Mouse (Mus musculus) gastrocnemius, adult 8-10 months (tissue): ENCODE results near the gene Anxa7. TPM values are rescaled to one million over a fixed set of nuclear protein-coding genes. Genes with fewer than 3 reads are reported as not detected.

Experiments used
- DNase-seq, 2 experiments: peaks; one replicate each; pipeline ENCODE4 v3.0.0; 2022; ENCODE audit warnings: low spot score in 2 of 2
- total RNA-seq, 4 experiments: library from RNA; stranded (reverse); gene quantifications; 2 replicates each; pipeline ENCODE4 v1.2.4; 2022

The Anxa7 gene
- 10 to 100 TPM; 50.9 to 69.9 (median 56.2) TPM for total RNA-seq

GRCm38 (mm10) chr14:20479291-20480194 lies at the start of gene Anxa7:
TSS of gene Anxa7 (minus strand) at chr14:20480133.
- peak; percentile 67 to 73 for DNase-seq

GRCm38 (mm10) chr14:20529643-20530042 lies 49.7 kb upstream of the Anxa7 start:
- DNase-seq = no peak

DNA sequence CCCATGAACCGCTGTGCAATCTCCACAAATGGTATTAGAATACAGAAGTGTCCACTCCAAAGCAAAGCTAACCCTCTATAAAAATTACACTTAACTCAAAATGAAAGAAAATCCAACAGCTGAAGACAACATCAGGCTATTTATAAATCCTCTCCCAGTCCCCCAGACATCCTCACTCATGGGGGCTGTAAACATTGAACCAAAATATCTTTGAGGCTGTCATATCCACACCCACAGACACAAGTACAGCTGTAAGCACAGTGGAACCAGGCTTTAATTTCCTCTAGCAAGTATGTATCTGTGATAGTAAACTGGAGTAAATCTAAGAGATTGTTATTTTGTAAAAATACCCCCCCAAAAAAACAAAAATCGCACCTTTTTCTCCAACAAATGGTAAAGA lies 40.2 kb upstream of the Anxa7 start:
- DNase-seq = no peak

GRCm38 (mm10) chr14:20508424-20508823 lies 28.5 kb upstream of the Anxa7 start:
- no peak for DNase-seq

DNA sequence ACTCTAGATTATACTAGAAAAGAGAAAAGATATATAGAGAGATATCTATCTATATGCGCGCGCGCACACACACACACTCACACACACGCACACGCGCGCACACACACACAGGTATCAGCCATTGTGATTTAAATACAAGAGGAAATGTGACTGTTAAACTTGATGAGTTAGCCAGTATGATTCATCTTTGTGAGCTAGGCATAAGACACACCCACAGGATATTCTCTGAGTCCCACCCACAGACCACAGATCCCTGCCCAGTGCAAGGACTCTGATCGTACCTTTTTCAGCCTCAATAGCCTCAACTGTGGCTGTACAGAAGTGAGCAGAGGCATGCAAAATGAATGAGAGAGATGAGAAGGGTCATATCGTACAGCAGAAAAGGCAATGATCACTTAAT lies 23.0 kb upstream of the Anxa7 start:
- DNase-seq = no peak

GRCm38 (mm10) chr14:20499982-20500381 lies 20.0 kb upstream of the Anxa7 start:
- no peak for DNase-seq

DNA sequence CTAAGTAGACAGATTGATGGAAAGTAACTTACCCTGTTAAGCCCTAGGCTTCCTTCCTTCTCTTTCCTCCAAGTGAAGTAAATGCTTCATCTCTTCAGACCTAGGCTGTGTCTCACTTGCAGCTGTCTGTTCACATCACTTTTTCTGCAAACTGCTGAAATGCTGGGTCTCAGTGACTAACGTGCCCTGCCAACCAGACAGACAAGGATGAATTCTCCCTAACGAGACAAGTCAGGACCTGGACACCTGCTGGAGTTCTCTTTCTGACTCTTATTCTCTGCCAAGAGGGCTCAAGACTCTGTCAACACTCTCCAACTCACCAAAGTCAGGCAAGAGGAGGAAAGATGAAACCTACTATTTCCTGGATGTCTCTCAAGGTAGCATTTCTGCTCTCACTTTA lies 16.7 kb upstream of the Anxa7 start, which contains the start of gene Mss51:
TSS of gene Mss51 (minus strand) at position 299 of the 400 bp plus-strand sequence.
- peak in 1 of 2 experiments; percentile 32 for DNase-seq

DNA sequence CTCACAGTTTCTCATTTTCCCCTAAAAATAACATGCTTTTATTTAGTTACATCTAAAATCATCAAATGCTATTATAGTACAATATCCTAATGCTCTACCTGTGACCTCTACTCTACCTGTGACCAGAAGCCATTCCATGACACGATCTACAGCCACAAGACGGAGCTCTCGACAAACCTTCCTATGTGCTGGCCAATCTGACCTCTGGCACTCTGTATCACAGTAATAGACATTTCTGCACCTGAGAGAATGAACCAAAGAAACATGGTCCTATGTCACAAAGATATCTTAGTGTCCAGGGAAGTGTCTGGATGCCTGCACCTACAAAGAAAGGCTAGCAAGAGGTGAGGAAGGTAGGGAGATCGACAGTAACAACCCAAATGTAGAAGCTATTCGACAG lies 6.1 kb upstream of the Anxa7 start:
- DNase-seq = no peak

DNA sequence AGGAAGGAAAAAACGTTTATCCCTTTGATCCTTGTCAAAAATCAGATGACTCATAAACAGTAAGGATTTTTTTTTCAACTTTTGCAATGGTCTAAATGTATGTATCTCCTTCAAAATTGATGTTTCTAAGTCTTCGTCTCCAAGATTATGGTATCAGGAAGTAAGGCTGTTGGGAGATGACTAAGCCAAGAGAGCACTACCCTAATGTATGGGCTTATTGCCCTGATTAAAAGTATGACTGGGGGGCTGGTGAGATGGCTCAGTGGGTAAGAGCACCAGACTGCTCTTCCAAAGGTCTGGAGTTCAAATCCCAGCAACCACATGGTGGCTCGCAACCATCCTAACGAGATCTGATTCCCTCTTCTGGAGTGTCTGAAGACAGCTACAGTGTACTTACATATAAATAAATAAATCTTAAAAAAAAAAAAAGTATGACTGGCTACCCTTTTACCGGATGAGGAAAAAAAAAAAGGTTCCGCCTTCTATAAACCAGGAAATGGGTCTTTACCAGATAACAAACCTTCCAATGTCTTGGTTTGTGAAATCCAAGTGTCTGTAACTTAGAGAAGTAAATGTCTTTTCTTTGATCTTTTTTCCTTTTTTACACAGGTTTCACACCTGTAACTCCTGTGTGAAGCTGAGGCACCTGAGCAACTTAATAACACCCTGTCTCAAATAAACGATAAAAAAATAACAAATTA lies 2.3 kb upstream of the Anxa7 start:
- DNase-seq = no peak

- peak in 1 of 2 experiments; percentile 19 for DNase-seq
These were observed 1.3 kb upstream of the Anxa7 start for GRCm38 (mm10) chr14:20481211-20481610.

GRCm38 (mm10) chr14:20480195-20480579 lies 254 bp upstream of the Anxa7 start:
- DNase-seq = no peak

DNA sequence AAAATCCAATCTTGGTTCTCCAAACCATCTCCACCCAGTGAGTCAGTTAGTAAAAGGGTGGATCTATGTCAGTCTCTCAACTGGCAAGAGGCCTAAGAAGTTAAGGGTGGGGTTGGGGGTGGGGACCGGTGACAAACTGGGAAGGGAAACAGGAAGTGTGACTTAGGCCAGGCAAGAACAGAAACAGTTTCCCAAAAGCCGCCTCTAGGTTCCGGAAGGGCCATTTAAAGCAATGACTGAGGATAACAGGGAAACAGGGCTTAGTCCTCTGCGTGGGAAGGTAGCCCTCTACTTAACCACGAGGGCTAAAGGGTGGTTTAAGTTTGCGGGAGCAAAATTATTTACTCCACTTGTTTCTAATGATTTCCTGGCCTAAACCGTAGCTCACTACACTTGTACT lies 1.1 kb downstream of the Anxa7 start:
- peak in 1 of 2 experiments; percentile 20 for DNase-seq

GRCm38 (mm10) chr14:20478385-20478784 lies 1.5 kb downstream of the Anxa7 start:
- no peak for DNase-seq

DNA sequence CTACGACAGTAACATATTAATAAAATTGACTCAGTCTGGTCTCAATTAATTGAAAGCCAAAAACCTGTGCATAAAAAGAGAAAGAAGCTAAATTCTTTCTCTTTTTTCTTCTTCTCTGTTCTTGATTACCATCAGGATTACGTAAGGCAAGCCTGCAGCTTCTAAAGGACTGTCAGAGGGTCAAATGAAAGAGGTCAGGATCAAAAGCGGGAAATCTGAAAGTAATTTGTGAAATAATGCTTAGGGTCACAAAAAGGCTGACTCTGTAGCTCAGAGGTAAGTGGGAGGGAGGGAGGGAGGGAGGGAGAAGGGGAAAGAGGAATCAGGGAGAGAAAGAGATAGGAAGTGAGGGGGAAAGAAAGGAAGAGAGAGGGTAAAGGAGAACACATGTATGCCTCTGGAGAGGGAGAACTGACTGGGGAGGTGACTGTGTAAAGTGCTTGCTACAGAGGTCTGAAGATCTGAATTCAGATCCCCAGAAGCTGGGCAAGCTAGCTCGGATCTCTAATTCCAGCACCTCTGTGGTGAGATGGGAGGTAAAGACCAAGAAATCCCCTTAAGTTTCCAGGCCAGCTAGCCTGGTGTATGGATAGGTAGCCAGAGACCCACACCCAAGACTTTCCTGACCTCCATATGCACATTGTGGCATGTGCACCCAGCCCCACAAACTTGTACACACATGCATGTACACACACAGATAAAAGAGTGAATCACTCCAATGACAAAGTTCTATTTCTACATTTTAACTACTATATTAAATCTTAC lies 2.5 kb downstream of the Anxa7 start:
- no peak for DNase-seq

DNA sequence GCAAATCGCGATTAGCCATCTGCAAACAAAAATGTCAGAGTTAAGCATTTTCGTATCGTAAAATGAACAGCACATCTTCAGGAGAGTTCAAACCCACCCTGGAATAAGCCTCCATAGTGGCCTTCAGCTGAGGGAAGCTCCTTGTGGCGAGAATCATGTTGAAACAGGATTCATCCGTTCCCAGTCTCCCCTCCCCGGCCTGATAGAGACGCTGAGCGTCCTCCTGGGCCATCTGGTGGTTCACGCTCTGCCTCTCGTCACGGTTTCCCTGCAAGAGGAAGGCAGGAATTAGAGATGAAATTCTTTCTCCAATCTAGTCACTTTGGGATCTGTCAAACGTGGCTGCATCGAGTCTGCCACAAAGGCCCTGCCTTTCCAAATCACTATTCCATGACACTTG lies 19.7 kb downstream of the Anxa7 start:
- DNase-seq = no peak

- DNase-seq = no peak
These were observed 21.6 kb downstream of the Anxa7 start for GRCm38 (mm10) chr14:20458378-20458777.

GRCm38 (mm10) chr14:20452929-20453328 lies 27.0 kb downstream of the Anxa7 start:
- no peak for DNase-seq

DNA sequence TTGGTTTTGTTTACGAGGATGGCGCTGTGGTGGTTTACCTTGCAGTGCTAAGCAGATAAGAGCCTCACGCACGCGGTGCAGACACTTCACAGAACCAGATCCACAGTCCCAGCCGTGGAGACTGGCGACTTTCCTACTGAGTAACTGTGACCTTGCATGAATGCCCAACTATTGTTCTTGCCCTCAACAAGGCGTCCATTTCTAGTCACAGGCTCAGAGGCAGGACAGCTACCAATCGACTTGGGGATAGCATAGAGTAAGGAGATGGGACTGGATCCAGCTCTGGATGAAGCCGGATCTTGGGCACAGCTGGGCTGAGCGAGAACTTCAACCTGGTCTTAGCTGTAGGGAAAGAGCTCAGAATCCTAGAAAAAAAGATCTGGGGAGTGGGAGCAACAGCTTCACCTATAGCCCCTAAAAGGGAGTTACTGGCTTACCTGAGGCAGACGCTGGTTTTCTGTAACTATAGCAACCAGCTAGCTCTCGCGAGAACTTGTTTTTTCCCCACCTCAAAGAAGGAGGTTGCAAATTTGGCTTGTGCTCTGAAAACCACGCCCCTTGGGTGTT lies 28.1 kb downstream of the Anxa7 start, which contains the start of gene Cfap70:
TSS of gene Cfap70 (minus strand) at position 462 of the 567 bp plus-strand sequence.
- DNase-seq = peak; percentile 15 to 22

- DNase-seq = no peak
These were observed 28.6 kb downstream of the Anxa7 start for GRCm38 (mm10) chr14:20451302-20451701.

DNA sequence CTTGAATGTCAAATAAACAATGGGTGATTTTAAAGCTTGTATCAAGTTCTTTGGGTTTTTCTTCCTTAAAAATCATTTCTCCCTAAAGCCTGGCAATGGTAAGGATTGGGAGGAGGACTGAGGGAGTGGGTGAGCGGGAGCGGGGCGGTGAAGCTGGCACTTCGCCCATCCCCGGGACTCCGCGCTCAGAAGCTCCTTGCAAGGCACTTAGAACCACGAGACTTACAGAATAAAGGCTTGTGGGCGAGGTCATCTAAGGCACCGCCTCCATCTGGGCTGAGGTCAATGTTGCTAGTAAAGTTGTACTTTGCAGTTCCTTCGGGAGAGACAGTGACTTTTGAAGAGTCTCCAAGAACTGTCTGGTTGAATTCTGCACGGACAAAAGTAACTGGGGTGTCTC lies 32.7 kb downstream of the Anxa7 start:
- DNase-seq = no peak

DNA sequence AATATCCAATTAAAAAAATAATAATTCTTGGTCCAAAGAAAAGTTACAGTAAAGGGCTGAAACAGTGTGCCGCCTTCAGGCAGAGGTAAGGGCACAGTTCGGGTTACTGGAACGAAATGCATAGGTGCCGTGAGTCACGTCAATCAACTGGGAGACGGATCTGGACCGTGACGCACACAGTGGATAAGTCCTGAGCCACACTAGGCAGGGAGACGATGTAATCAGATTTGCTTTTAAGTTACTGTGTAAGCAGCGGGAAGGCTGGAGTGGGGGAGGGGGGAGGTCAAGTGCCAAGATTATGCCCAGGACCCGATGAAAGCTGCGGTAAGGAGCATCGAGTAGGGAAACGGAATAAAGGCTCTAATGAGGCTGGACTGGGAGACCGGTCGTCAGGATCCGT lies 37.7 kb downstream of the Anxa7 start:
- DNase-seq = no peak
